Mouse (Mus musculus) left cerebral cortex, postnatal 25 days (tissue): Measurements from ENCODE around the gene Fpgs. TPM values are rescaled to one million over a fixed set of nuclear protein-coding genes. Genes with fewer than 3 reads are reported as not detected.

Experiments used
- DNase-seq, 2 experiments: peaks; one replicate each; pipeline ENCODE4 v3.0.0; 2022; ENCODE audit warnings: low spot score in 2 of 2, mixed read lengths in 1 of 2
- intact Hi-C: fragments of 180-260 bp; cut with DNase I; formaldehyde crosslinking; loops from one replicate; pipeline ENCODE4 v1.15.1; 2025
- microRNA-seq, 2 experiments: library from miRNA; unstranded; fragments of <30 nt; microRNA quantifications; one replicate each; pipeline ENCODE4 v1.2.0; 2022
- total RNA-seq, 2 experiments: library from RNA; stranded (reverse); gene quantifications; 2 replicates each; pipeline ENCODE4 v1.2.3; 2021

The Fpgs gene
- total RNA-seq, 2 experiments from 2014 or later: 7.1 to 9.4 TPM

GRCm38 (mm10) chr2:32645647-32646046 lies 58.3 kb downstream of the Fpgs start:
- no peak for DNase-seq
- intact Hi-C loops: no loop called here

- DNase-seq: no peak
- intact Hi-C loops: no loop called here
Measured at GRCm38 (mm10) chr2:32644799-32645475, 59.0 kb downstream of the Fpgs start.

GRCm38 (mm10) chr2:32644083-32644482 lies 59.9 kb downstream of the Fpgs start:
- no peak for DNase-seq
- intact Hi-C loops: no loop called here

- DNase-seq: no peak
- intact Hi-C loops: no loop called here
Measured at GRCm38 (mm10) chr2:32642813-32643212, 61.1 kb downstream of the Fpgs start.

GRCm38 (mm10) chr2:32641810-32642209 lies 62.1 kb downstream of the Fpgs start:
- no peak for DNase-seq
- intact Hi-C loops: no loop called here

- DNase-seq: no peak
- intact Hi-C loops: no loop called here
Measured at GRCm38 (mm10) chr2:32640550-32641051, 63.3 kb downstream of the Fpgs start.

GRCm38 (mm10) chr2:32639632-32640031 lies 64.3 kb downstream of the Fpgs start:
- intact Hi-C loops: no loop called here
- DNase-seq: no peak

- intact Hi-C loops: no loop called here
- peak in 1 of 2 experiments; percentile 40 for DNase-seq
Measured at GRCm38 (mm10) chr2:32637778-32638281, 66.1 kb downstream of the Fpgs start.

- intact Hi-C loops: no loop called here
- no peak for DNase-seq
Measured at GRCm38 (mm10) chr2:32636617-32637016, 67.3 kb downstream of the Fpgs start.

- no peak for DNase-seq
- intact Hi-C loops: no loop called here
Measured at GRCm38 (mm10) chr2:32634277-32635105, 69.5 kb downstream of the Fpgs start.

GRCm38 (mm10) chr2:32633660-32634059 lies 70.3 kb downstream of the Fpgs start:
- intact Hi-C loops: no loop called here
- DNase-seq: no peak

Small RNA genes within 50 kb of the gene (microRNA-seq; reads per million reads assigned to microRNA genes)
- gene Gm47291 (0 reads per million in 2 experiments), gene Mir1954 (0 reads per million in 2 experiments), gene Mir2861 (0 to 0.99 reads per million in 2 experiments), gene Mir3960 (0 to 0.34 reads per million in 2 experiments), gene Mir8093 (0.67 to 0.74 reads per million in 2 experiments)

Other genes with a start within 250 kb of the Fpgs start
- 10 to 100 TPM; 52.2 to 57.8 TPM for gene Fam102a, start 168.8 kb downstream of the Fpgs start, total RNA-seq
- 10 to 100 TPM; 76.1 to 81.8 TPM for gene Dpm2, start 133.3 kb downstream of the Fpgs start, total RNA-seq
- 1 to 10 TPM; 7.5 to 8.3 TPM for gene Pip5kl1, start 129.3 kb downstream of the Fpgs start, total RNA-seq
- gene 9430097D07Rik, start 128.5 kb downstream of the Fpgs start, total RNA-seq: under 1 TPM; 0.80 to 0.94 TPM
- gene St6galnac4, start 117.0 kb downstream of the Fpgs start, total RNA-seq: 10 to 100 TPM; 40.1 to 41.1 TPM
- gene St6galnac6, start 104.4 kb downstream of the Fpgs start, total RNA-seq: 100 to 1,000 TPM; 112 to 117 TPM
- 100 to 1,000 TPM; 157 to 159 TPM for gene Ak1, start 82.4 kb downstream of the Fpgs start, total RNA-seq
- 10 to 100 TPM; 21.9 to 25.0 TPM for gene Eng, start 57.5 kb downstream of the Fpgs start, total RNA-seq
- 100 to 1,000 TPM; 114 to 118 TPM for gene Cdk9, start 8.9 kb upstream of the Fpgs start, total RNA-seq
- gene Sh2d3c, start 16.9 kb upstream of the Fpgs start, total RNA-seq: 10 to 100 TPM; 27.8 to 30.8 TPM
- gene 6330409D20Rik, start 36.9 kb upstream of the Fpgs start, total RNA-seq: 1 to 10 TPM; 2.3 to 2.4 TPM
- 10 to 100 TPM; 29.9 to 31.0 TPM for gene Tor2a, start 53.1 kb upstream of the Fpgs start, total RNA-seq
- gene Ttc16, start 71.5 kb upstream of the Fpgs start, total RNA-seq: under 1 TPM; 0.27 to 0.87 TPM
- gene Ptrh1, start 71.6 kb upstream of the Fpgs start, total RNA-seq: 1 to 10 TPM; 7.3 to 8.2 TPM
- under 1 TPM in 1 of 2 experiments, not detected in 1; 0.62 TPM for gene Cfap157, start 80.3 kb upstream of the Fpgs start, total RNA-seq
- gene Stxbp1, start 143.1 kb upstream of the Fpgs start, total RNA-seq: 1,000 to 10,000 TPM in 1 of 2 experiments, 100 to 1,000 TPM in 1; 957 to 1,021 TPM
- 10 to 100 TPM; 20.8 to 24.6 TPM for gene Fam129b, start 172.0 kb upstream of the Fpgs start, total RNA-seq